Mouse (Mus musculus) kidney, adult 2 months (tissue): ENCODE data around the gene Galnt7.

Experiments used
- CTCF ChIP-seq: fragments of 200-500 bp; conservative IDR thresholded peaks from 2 replicates; pipeline ENCODE4 v1.5.1; 2011; ENCODE audit warnings: low read depth, mild to moderate bottlenecking, control low read depth, low read length, moderate library complexity, mixed read lengths; ENCODE audit not compliant: insufficient read depth, insufficient read length
- POLR2A ChIP-seq: fragments of 200-500 bp; IDR thresholded peaks from one replicate; pipeline ENCODE4 v1.6.1; 2011; ENCODE audit warnings: low read depth, low read length, control low read depth

DNA sequence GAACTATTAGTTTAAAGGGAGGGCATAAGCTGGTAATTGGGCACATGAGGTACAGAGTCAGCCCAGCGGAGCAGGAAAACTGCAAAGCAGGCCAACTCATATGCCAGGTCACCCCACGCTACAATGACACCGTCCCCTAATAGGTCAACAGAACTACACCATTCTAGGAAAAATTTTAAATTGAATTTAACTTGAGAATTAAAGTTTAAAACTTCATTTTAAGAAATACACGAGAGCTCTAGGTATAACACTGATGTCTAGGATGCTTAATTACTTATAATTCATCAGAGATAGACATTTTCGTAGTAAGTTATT, 67.7 kb downstream of the Galnt7 start:
- no peak for TF ChIP-seq CTCF
- TF ChIP-seq POLR2A, result no peak
